Mouse (Mus musculus): ENCODE data around the gene Tpsb2.

Tpsb2 gene

DNA sequence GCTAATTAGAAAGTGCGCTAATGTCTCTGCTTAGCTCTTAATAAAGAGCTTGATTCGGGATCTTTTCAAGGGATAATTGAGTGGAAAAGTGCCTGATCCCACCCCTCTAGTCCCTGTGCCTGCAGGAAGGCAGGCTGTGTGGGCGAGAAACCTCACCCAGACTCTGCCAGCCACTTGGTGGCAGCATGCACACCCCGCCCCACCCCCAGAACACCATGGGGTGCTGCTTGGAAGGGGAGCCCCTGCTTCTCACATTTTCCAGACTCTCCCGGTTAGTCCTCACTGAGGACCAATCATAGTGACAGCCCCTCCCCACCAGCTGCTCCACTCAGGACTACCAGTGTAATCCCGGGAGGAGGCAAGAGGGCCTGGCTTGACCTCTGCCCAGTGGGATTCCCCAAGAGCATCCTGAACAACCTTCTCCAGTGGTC is 39.9 kb downstream of the Tpsb2 start:
- no peak for DNase-seq (ENCODE audit: low spot score)

DNA sequence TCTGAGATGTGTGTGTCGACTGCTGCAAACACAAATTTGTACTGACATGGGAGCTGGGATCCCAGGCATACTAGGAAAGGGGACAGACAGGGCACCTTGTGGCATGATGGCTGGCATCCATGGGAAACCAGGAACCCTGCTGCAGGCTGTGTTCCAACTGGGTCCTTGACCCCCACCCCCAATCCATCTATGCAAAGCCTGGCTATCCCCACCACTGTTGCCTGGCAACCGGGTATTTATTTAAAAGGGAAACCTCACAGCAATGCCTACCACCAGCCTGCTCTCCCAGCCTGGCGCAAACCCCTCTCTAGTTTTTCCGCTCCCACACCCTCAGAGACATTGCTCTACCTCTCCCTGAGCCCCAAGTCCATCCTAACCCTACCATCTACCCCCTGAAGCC is 41.2 kb downstream of the Tpsb2 start:
- DNase-seq (ENCODE audit: low spot score), result no peak

DNA sequence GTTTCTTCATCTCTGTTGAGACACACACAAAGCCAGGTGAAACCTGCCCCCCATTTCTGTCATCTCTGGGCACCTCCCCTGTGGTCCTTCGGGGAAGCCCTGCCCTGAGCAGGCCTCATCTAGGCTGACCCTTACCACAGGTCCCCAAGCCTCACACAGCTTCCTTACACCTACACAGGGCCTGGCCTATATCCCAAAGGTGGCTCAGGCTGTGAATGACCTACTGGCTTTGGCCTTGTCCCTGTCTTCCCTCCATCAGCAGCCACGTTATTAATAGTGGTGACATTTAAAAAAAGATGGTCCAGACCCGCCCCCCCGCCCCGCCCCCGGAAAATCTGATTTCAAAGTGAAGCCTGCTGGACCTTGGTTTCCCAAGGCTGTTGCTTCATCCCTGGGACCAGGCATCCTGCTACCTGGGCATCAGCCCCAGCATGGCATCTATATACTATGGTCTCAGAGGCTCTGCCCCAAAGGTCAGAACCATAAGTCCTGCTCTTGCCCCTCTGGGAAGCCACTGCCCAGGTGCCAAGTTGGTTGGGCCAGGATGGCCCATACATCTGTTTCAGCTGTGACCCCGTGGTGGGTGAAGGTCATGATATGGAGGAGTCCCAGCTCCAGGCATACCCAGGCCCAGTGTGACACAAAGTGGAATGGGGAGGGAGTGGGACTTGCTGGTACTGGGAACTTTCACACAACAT is 42.3 kb downstream of the Tpsb2 start:
- DNase-seq (ENCODE audit: low spot score), result no peak

DNA sequence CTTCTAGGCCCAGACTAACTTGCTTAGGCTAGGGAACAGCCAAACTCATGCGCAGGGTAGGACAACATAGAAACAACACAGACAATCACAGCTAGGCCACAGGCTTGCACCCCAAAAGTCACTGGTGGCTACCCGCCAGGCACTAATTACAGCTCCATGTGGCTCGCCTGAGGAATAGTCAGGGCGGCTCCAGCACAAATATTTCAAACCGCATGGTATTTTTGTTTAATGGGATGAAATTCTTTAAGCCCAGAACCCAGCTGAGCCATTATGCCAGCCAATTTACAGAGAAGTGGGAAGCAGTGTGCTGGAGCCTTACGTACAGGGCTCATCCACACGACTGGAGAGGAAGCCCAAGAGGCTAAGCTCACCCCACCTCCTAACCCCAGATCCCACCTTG is 43.5 kb downstream of the Tpsb2 start:
- no peak for DNase-seq (ENCODE audit: low spot score)

DNA sequence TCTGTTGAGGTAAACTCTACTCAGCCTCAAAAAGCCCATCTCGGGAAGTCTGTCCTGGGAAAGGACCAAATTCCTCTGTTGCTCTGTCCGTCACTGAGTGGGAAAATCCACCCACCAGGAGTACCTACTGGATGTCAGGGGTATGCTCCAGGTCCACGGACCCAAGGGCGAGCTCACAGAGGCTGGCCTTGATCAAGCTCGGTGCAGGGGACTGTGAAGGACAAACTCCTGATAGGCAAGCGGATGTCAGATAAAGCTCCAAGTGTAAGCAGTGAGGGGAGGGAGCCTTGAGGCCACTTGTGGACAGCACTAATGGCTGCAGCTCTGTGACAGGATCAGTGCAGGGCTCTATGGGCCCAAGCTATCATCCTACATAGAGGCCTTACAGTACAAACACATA is 44.1 kb downstream of the Tpsb2 start:
- DNase-seq (ENCODE audit: low spot score), result peak; percentile 39

DNA sequence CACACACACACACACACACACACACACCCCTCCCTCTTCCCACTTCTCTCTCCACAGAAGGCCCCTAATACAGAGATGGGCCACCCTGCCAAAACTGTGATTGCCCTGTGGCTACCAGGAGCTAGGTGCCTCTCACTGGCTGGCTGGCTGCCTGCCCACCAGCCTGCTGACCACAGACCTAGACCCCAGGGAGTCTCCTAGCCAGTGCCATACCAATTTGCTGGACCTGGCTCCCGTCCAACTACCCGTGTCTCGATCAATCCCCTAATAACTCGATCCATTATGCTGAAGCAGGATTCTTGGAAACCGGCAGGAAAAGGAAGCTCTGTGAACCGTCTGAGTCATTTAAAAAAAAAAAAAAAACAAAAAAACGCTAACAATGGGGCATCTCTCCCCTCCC is 44.7 kb downstream of the Tpsb2 start:
- DNase-seq (ENCODE audit: low spot score), result no peak

DNA sequence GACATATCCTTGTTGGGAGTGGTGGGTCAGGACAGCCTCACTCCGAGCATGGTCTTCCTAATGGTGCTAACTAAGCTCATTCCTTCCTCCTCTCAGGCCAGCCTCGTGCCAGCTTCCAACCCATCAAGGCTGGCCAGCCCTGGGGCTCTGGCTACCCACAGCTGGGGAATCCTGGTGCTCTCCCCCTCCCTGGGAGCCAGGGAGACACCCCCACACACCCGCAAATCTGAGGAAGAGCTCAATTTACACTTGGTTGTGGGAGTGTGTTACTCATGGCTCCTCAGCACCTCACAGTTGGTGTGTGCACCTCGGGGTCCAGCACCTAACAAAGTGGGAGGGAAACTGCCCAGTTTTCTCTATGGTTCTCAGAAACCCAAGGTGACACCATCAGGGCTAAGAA is 45.1 kb downstream of the Tpsb2 start:
- no peak for DNase-seq (ENCODE audit: low spot score)

DNA sequence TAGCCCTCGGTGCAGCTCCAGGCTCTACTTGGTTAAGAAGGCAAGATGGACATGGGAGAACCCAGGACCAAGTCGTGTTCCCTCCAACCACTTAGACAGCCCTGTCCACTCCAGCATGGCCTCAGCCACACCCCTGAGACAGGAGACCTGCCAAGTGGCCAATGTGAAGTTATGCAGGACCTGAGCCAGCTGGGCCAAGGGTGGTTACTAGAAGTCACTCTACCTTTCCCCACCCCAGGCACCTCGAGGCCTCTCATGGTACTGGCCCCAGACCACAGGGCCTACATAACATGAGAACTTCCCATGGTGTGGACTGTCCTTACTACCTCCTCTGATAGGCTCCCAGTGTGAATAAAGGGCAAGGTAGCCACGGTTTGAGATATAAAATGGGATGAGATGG is 48.1 kb downstream of the Tpsb2 start:
- DNase-seq (ENCODE audit: low spot score), result no peak

DNA sequence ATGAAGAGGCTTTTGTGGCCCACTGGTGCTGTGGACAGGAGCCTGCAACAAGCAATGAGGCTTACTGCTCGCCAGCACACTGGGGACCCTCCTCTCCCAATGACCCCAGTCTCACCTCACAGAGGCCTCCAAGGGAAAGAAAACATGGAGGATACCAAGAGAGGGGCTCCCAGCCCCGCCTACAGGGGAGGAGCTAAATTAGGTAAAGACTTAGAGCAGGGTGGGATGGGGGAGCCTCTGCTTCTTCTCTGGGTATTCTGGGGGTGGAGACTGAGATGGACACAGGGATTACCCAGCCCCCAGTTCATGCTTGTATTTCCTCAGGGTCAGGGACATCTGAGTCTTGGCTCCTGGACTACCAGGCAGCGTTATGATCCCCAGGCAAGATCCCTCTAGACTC is 48.8 kb downstream of the Tpsb2 start:
- no peak for DNase-seq (ENCODE audit: low spot score)

DNA sequence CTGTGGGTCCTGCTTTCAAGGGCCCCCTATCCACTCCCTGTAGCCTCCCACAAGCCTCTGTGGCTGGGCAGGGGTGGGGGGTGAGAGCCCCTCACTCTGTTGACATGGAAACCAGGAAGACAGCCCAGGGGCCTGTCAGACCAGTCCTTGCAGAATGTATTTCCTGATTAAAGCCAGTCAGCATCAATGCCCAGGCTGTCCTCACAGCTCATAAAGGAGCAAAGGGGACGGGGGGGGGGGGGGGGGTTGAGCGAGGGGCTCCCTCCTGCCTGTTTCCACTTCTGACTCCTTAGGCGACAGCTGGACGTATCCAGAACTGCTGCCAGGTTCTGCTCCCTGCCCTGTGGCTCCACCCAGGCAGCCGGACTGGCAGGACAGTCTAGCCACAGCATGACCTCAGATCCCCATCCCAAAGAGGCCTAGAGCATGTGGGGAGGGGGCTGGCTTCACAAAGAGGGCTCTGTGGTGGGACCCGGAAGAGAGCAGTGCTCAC is 49.4 kb downstream of the Tpsb2 start:
- no peak for DNase-seq (ENCODE audit: low spot score)

DNA sequence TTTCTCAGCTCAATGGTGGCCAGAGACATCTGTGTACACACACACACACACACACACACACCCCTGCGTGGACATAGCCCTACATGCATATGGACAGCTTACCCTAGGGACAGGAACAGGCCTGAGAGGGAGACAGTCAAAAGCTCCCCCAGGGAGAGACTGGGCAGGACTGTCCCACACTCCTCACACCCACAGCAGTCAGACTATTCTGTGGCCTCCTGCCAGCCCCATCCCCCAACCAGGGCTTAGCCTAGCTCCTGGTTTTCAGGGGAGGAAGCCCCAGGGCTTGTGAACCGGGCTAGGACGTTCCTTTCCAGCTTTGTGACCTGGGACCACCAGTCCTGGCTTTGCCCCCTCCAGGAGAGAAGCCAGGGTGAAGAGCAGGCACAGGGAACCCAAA is 50.1 kb downstream of the Tpsb2 start:
- no peak for DNase-seq (ENCODE audit: low spot score)

DNA sequence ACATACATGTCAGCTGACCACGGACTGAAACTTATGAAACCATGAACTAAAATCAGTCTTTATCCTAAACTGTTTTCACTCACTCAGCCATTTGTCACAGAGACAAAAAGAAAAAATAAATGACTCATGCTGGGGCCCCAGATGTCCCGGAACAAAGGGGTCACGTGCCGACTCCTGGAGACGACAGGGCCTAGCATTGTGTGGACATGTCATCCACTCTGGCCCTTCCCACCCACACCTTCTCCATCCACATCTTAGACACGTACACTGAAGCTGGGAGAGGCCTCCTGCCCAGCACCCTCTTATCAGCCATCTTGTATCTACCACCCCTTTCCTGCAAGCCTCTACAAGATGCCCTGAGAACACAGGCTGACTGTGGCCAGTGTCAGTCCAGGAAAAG is 51.9 kb downstream of the Tpsb2 start:
- DNase-seq (ENCODE audit: low spot score), result no peak

All from ovary, postnatal 36 days (tissue).